Mouse (Mus musculus) heart, embryonic 12.5 days (tissue): Measurements from ENCODE around the gene Gm20388. TPM values are rescaled to one million over a fixed set of nuclear protein-coding genes. Genes with fewer than 3 reads are reported as not detected.

Experiments
- ATAC-seq: fragments of 200-750 bp; cut with Nextera tagmentation; 2 replicates; pipeline ENCODE4 v1.8.0; 2017; ENCODE audit warnings: moderate TSS enrichment, moderate library complexity; ENCODE audit not compliant: insufficient number of reproducible peaks, low FRiP score
- H3K27ac ChIP-seq: fragments of 300-500 bp; sonication (generic); 2 replicates; pipeline ENCODE4 v1.5.1; 2016; ENCODE audit warnings: mild to moderate bottlenecking, moderate library complexity; ENCODE audit not compliant: poor library complexity, severe bottlenecking
- H3K27me3 ChIP-seq: fragments of 300-500 bp; sonication (generic); replicated peaks from 2 replicates; pipeline ENCODE4 v1.6.1; 2016; ENCODE audit warnings: mild to moderate bottlenecking, moderate library complexity
- H3K36me3 ChIP-seq: fragments of 300-500 bp; sonication (generic); 2 replicates; pipeline ENCODE4 v1.6.1; 2016; ENCODE audit warnings: mild to moderate bottlenecking, moderate library complexity
- H3K4me1 ChIP-seq: fragments of 300-500 bp; sonication (generic); replicated peaks from 2 replicates; pipeline ENCODE4 v1.6.1; 2016; ENCODE audit warnings: mild to moderate bottlenecking
- H3K4me2 ChIP-seq: fragments of 300-500 bp; sonication (generic); 2 replicates; pipeline ENCODE4 v1.6.1; 2016; ENCODE audit warnings: mild to moderate bottlenecking, moderate library complexity
- H3K4me3 ChIP-seq: fragments of 300-500 bp; sonication (generic); 2 replicates; pipeline ENCODE4 v1.5.1; 2016; ENCODE audit warnings: mild to moderate bottlenecking
- H3K9ac ChIP-seq: fragments of 300-500 bp; sonication (generic); 2 replicates; pipeline ENCODE4 v1.6.1; 2016; ENCODE audit warnings: mild to moderate bottlenecking, moderate library complexity
- H3K9me3 ChIP-seq: fragments of 300-500 bp; sonication (generic); replicated peaks from 2 replicates; pipeline ENCODE4 v1.6.1; 2016; ENCODE audit warnings: mild to moderate bottlenecking, moderate library complexity
- WGBS: fragments of 180-500 bp; shearing (Covaris S2); methylation state at CpG from one replicate; pipeline ENCODE4 v1.1.7; 2016; 5-methylcytosine and 5-hydroxymethylcytosine counted together
- polyA plus RNA-seq: library from polyadenylated mRNA; unstranded; fragments of >200 nt; fragmentation: Nextera tagmentation; extraction: Ambion mirVana; gene quantifications from 2 replicates; pipeline ENCODE4 v1.2.1, GENCODE M21; 2016

Gm20388 gene
- polyA plus RNA-seq, 1 experiment from 2014 or later, result not detected

DNA sequence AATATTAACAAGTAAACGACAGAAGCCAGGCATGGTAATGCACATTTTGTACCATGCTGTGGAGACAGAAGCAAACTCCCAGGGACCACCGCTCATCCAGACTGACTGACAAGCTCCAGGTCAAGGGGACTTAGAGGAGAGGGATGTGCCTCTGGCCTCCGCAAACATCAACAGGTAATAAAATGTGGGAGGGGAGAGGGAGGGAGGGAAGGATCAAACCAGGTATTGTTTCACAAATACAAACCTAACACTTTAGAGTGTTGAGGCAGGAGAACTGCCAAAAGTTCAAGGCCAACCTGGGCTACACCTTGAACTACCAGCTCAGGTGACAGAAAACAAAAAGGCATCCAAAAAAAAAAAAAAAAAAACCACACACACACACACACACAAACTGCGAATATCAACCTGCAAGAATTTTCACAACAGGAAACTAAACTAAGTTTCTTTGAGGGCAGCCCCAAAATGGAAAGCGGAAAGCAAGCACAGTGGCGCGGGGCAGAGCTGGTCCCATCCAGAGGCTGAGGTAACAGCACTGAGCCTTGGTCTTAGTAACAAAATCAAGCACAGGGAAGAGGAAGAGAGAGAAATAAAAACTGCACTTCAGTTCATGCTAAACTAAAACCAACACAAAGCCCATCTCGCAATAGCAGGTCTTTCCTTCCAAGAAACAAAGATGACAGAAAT lies 3076.0 kb downstream of the Gm20388 start:
- H3K9ac ChIP-seq, result no peak overlapping the region
- no peaks in the 10 kb centered on the region for H3K9me3 ChIP-seq
- no peaks in the 10 kb centered on the region for H3K27me3 ChIP-seq
- no peaks in the 10 kb centered on the region for H3K36me3 ChIP-seq
- no peak overlapping the region for H3K4me3 ChIP-seq
- H3K4me2 ChIP-seq, result no peak overlapping the region
- no peak for ATAC-seq
- H3K4me1 ChIP-seq, result peaks cover 47% of the 10 kb centered on the region
- WGBS, result 82% methylated on average over 8 of the region's 8 CpGs
- H3K27ac ChIP-seq, result no peak overlapping the region

DNA sequence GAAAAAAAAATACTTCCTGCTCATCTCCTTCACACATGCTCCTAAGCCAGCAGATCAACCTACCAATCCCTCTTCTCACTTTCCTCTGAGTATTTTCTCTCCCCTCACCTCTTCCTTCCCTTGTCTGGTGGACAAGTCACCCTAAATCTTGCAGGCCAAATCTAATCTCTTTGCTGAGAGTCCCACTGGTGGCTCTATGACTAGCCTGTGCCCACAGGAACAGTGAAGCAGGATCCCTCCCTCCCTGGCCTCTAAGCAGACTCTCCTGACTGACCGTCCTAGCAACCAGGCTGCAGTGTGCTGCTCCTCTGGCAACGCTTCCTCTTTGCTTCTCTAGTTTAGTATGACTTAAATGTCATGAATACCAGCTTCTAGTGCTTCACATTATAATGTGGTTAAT lies 3076.6 kb downstream of the Gm20388 start:
- no peak for ATAC-seq
- H3K4me3 ChIP-seq, result no peak overlapping the region
- H3K4me2 ChIP-seq, result no peak overlapping the region
- peaks cover 51% of the 10 kb centered on the region for H3K4me1 ChIP-seq
- no peaks in the 10 kb centered on the region for H3K36me3 ChIP-seq
- H3K27me3 ChIP-seq, result no peaks in the 10 kb centered on the region
- WGBS, result 30% methylated on average over 2 of the region's 2 CpGs
- no peak overlapping the region for H3K27ac ChIP-seq
- H3K9me3 ChIP-seq, result no peaks in the 10 kb centered on the region
- no peak overlapping the region for H3K9ac ChIP-seq

DNA sequence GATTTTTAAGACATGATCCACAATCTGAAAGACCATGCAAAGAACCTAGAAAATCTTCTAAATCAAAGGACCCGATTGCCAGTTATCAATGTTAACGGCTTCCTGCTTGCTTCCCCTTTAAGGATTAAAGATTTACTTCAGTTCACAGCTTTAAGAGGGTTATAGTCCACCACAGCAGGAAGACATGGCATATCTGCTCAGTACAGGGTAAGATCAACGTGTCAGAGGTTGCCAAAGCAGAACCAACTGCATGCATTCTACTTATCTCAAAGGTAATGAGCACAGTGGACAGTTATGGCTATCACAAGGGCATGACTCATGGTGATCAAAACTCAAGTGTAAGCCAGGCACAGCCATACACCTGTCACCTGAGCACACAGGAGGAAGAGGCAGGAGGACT lies 3078.3 kb downstream of the Gm20388 start:
- no peak overlapping the region for H3K4me3 ChIP-seq
- H3K27me3 ChIP-seq, result no peaks in the 10 kb centered on the region
- H3K4me2 ChIP-seq, result no peak overlapping the region
- H3K4me1 ChIP-seq, result peaks cover 61% of the 10 kb centered on the region
- no peak for ATAC-seq
- H3K36me3 ChIP-seq, result no peaks in the 10 kb centered on the region
- WGBS, result 73% methylated on average over 3 of the region's 3 CpGs
- H3K9ac ChIP-seq, result no peak overlapping the region
- H3K9me3 ChIP-seq, result no peaks in the 10 kb centered on the region
- H3K27ac ChIP-seq, result no peak overlapping the region

DNA sequence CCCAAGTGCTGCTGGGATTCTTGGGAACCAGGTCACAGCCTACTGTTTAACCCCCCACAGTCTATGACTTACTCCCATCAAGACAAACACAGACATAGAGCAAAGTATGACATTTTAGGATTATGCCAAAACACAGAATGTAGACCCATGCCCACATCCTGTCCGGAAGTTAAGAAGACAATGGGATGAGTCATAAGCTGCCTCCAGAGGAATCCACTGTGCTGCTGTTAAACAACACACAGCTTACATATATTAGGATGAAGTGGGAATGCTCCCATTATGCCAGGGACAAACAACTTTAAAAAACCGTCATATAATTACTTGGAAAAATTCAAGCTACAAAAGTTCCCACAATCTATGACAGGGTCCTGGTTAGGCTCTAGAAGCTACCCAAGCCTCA lies 3079.3 kb downstream of the Gm20388 start:
- 76% methylated on average over 2 of the region's 2 CpGs for WGBS
- Histone ChIP-seq H3K9ac (no peak overlapping the region), H3K27me3 (no peaks in the 10 kb centered on the region), H3K4me1 (peaks cover 70% of the 10 kb centered on the region), H3K4me3 (no peak overlapping the region), H3K36me3 (no peaks in the 10 kb centered on the region), H3K4me2 (no peak overlapping the region), H3K9me3 (no peaks in the 10 kb centered on the region), H3K27ac (no peak overlapping the region)
- no peak for ATAC-seq

DNA sequence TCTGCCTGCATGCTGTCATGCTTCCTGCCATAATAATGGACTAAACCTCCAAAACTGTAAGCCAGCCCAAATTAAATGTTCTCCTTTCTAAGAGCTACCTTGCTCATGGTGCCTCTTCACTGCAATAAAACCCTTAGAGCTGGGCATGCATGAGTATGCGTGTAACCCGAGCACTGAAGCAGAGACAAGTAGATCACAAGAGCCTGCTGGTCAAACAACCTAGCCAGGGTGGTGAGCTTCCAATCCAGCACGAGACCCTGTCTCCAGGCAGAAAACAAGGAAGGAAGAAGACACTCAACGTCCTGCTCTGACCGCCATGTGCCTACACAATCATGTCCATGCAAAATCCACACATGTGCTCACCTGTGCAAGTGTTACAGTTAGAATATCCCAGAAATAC lies 3080.7 kb downstream of the Gm20388 start:
- H3K27ac ChIP-seq, result no peak overlapping the region
- H3K27me3 ChIP-seq, result no peaks in the 10 kb centered on the region
- ATAC-seq, result no peak

DNA sequence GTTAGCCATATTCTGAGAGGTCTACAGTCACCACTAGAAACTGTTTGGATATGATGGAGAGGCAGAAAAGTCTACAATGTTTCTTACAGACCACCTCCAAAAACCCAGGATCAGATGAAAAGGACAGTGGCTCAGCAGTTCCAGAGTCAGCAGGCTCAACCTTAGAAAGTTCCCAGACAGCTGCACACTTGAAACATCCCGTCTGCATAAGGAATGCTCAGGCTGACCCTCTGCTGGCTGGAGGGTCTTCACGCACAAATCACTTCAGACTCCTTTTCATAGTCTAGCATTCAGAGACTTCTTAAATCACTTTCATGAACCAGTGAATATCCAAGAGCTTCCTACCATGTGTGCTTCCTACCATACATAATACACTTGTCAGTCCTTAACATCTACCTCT lies 3081.7 kb downstream of the Gm20388 start:
- no peak overlapping the region for H3K27ac ChIP-seq
- H3K9ac ChIP-seq, result no peak overlapping the region
- 63% methylated on average over 2 of the region's 2 CpGs for WGBS
- peaks cover 62% of the 10 kb centered on the region for H3K4me1 ChIP-seq
- ATAC-seq, result no peak
- H3K4me2 ChIP-seq, result no peak overlapping the region
- no peak overlapping the region for H3K4me3 ChIP-seq
- H3K9me3 ChIP-seq, result no peaks in the 10 kb centered on the region
- no peaks in the 10 kb centered on the region for H3K36me3 ChIP-seq
- H3K27me3 ChIP-seq, result no peaks in the 10 kb centered on the region

More for the DNA sequence above, 3080.7 kb downstream of the Gm20388 start:
- Histone ChIP-seq H3K4me2 (no peak overlapping the region), H3K4me1 (peaks cover 61% of the 10 kb centered on the region), H3K9me3 (no peaks in the 10 kb centered on the region), H3K36me3 (no peaks in the 10 kb centered on the region), H3K4me3 (no peak overlapping the region), H3K9ac (no peak overlapping the region)
- WGBS, result 86% methylated on average over 5 of the region's 5 CpGs

DNA sequence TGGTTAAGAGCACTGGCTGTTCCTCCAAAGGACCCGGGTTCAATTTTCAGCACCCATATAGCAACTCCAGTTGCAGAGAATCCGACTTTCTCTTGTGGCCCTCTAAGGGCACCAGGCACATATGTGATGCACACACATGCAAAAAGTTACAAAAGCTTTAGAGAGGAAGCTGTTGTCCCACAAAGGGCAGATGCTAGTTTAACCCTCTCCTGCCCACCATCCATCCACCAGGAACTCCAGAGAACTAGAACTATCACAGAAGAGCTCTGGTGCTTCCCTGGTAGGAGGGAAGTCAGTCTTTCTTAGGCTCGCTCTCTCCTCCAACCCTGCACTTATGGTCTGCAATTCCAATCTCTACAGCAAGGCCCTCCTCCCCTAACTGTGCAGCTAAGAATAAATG lies 3082.4 kb downstream of the Gm20388 start:
- Histone ChIP-seq H3K9ac (no peak overlapping the region), H3K36me3 (no peaks in the 10 kb centered on the region), H3K9me3 (no peaks in the 10 kb centered on the region), H3K27ac (no peak overlapping the region), H3K4me1 (peaks cover 65% of the 10 kb centered on the region), H3K4me2 (no peak overlapping the region), H3K4me3 (no peak overlapping the region), H3K27me3 (no peaks in the 10 kb centered on the region)
- no peak for ATAC-seq
- WGBS, result 71% methylated on average over 3 of the region's 3 CpGs

DNA sequence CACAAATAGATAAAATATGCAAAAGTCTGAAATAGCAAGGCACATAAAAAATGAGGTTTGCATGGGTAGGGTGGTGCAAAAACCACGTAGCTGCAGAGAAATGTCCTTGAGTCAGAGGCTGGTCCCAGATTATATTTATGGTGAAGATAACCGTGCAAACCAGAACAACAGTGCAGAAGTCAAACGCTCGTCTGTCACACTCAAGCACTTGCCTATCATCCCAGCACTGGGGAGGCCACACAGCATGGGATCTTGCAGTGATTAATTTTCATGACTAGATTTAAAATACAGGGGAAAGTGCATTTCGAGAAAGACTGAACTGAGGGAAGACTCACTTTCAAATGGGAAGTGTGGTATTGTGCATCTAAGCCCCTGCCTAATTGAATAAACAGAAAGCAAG lies 3083.1 kb downstream of the Gm20388 start:
- H3K9me3 ChIP-seq, result no peaks in the 10 kb centered on the region
- H3K27ac ChIP-seq, result no peak overlapping the region
- H3K9ac ChIP-seq, result no peak overlapping the region
- no peak overlapping the region for H3K4me2 ChIP-seq
- peaks cover 64% of the 10 kb centered on the region for H3K4me1 ChIP-seq
- no peak for ATAC-seq
- 31% methylated on average over 5 of the region's 5 CpGs for WGBS
- no peak overlapping the region for H3K4me3 ChIP-seq
- H3K27me3 ChIP-seq, result no peaks in the 10 kb centered on the region
- no peaks in the 10 kb centered on the region for H3K36me3 ChIP-seq

DNA sequence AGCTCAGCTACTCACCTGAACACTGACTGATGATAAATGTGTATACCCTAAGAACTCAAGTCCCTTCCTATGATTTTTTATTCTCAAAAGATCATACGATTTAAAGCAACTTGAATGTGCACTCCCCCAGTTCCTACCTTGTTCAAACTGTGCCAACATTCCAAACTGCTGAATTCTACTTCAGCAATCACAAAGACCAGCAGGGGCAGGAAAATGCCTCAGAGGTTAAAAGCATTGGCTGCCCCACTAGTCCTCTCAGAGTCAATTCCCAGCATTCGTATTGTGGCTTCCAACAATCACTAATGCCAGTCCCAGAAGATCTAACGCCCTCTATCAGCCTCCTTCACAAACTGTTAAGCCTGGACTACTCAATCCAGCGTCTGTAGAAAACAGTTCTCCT lies 3087.3 kb downstream of the Gm20388 start:
- no peaks in the 10 kb centered on the region for H3K36me3 ChIP-seq
- no peak overlapping the region for H3K9ac ChIP-seq
- no peaks in the 10 kb centered on the region for H3K27me3 ChIP-seq
- no peaks in the 10 kb centered on the region for H3K9me3 ChIP-seq
- peaks cover 51% of the 10 kb centered on the region for H3K4me1 ChIP-seq
- no peak overlapping the region for H3K4me3 ChIP-seq
- H3K27ac ChIP-seq, result no peak overlapping the region
- WGBS, result 59% methylated on average over 4 of the region's 4 CpGs
- ATAC-seq, result no peak
- no peak overlapping the region for H3K4me2 ChIP-seq

DNA sequence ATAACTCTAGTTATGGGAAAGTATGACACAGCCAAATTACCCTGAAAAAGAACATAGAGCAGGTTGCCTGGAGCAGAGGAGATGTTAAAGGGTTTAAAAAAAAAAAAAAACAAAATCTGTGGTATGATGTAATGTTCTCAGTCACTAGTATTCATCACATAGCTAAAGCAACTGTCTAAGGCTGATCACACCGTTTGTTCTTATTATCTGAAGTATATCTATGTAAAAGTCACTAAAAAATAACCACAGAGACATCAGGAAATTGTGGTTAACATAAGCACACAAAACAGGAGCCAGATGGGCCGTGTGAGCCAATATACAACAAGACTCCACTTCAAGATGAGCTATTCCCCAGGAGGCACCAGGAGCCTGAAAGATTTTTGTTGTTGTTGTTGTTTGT lies 3089.7 kb downstream of the Gm20388 start:
- WGBS, result 67% methylated on average over 2 of the region's 2 CpGs

DNA sequence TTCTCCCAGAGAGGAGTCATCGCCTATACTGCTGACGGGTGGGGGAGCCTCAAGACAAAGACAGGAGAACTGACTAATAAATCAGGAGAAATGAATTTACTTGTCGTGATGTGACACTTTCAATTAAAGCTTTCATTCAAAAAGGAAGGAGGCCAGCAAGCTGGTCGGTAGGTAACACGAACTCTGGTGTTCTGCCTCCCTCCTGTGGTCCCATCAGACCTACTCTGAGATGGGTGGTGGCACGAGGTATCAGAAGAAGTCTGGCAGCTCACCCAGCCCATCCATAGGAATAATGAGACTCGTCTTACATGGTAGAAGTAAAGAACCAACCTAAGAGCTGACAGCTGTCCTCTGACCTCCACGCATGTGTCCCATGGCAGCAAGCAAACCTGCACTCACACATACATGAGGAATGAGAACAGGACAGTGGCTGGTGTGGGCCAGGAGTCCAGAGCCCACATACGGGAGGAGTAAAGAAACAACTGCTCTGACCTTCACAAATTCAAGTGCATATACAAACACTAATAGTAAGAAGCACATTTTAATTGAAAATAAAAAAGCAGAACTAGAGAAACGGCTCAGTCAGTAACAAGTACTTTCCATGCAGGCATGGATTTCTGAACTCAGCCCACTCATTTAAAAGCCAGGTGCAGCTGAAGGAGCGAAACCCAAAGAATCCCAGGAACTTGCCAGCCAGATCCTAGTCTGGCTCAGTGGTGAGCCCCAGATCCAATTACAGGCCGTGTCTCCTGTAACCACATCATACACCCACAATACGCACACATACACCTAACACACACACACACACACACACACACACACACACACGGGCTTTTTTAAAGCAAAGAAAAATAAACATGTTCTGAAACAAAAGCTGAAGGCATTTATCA lies 3093.6 kb downstream of the Gm20388 start:
- H3K4me2 ChIP-seq, result no peak overlapping the region
- H3K36me3 ChIP-seq, result no peaks in the 10 kb centered on the region
- ATAC-seq, result no peak
- H3K9ac ChIP-seq, result no peak overlapping the region
- peaks cover 62% of the 10 kb centered on the region for H3K4me1 ChIP-seq
- 65% methylated on average over 14 of the region's 14 CpGs for WGBS
- H3K9me3 ChIP-seq, result no peaks in the 10 kb centered on the region
- no peaks in the 10 kb centered on the region for H3K27me3 ChIP-seq
- H3K27ac ChIP-seq, result peak overlapping the region; percentile 30; the same call in 1 of the 2 replicates
- H3K4me3 ChIP-seq, result no peak overlapping the region

More for the DNA sequence above, 3089.7 kb downstream of the Gm20388 start:
- H3K4me3 ChIP-seq, result no peak overlapping the region
- no peak for ATAC-seq
- no peaks in the 10 kb centered on the region for H3K36me3 ChIP-seq
- H3K4me2 ChIP-seq, result no peak overlapping the region
- no peak overlapping the region for H3K9ac ChIP-seq
- no peaks in the 10 kb centered on the region for H3K9me3 ChIP-seq
- no peaks in the 10 kb centered on the region for H3K27me3 ChIP-seq
- H3K27ac ChIP-seq, result no peak overlapping the region
- peaks cover 52% of the 10 kb centered on the region for H3K4me1 ChIP-seq
